Mouse (Mus musculus) embryonic facial prominence, embryonic 13.5 days (tissue): ENCODE results near the gene Mrpl39. TPM values are rescaled to one million over a fixed set of nuclear protein-coding genes. Genes with fewer than 3 reads are reported as not detected.

Experiments
- ATAC-seq: fragments of 200-750 bp; cut with Nextera tagmentation; 2 replicates; pipeline ENCODE4 v1.8.0; 2017; ENCODE audit warnings: low read depth; ENCODE audit not compliant: insufficient number of reproducible peaks, insufficient read depth, low FRiP score, low TSS enrichment
- H3K27ac ChIP-seq: fragments of 300-500 bp; sonication (generic); 2 replicates; pipeline ENCODE4 v1.5.1; 2015; ENCODE audit warnings: moderate library complexity, mild to moderate bottlenecking, inconsistent platforms
- H3K27me3 ChIP-seq: fragments of 300-500 bp; sonication (generic); 2 replicates; pipeline ENCODE4 v1.6.1; 2015; ENCODE audit warnings: mild to moderate bottlenecking, inconsistent platforms
- H3K36me3 ChIP-seq: fragments of 300-500 bp; sonication (generic); 2 replicates; pipeline ENCODE4 v1.6.1; 2015; ENCODE audit warnings: mild to moderate bottlenecking, inconsistent platforms
- H3K4me1 ChIP-seq: fragments of 300-500 bp; sonication (generic); 2 replicates; pipeline ENCODE4 v1.6.1; 2015; ENCODE audit warnings: inconsistent platforms
- H3K4me2 ChIP-seq: fragments of 300-500 bp; sonication (generic); 2 replicates; pipeline ENCODE4 v1.6.1; 2015; ENCODE audit warnings: moderate library complexity, mild to moderate bottlenecking, inconsistent platforms
- H3K4me3 ChIP-seq: fragments of 300-500 bp; sonication (generic); 2 replicates; pipeline ENCODE4 v1.5.1; 2015; ENCODE audit warnings: mild to moderate bottlenecking, inconsistent platforms
- H3K9ac ChIP-seq: fragments of 300-500 bp; sonication (generic); 2 replicates; pipeline ENCODE4 v1.6.1; 2015; ENCODE audit warnings: mild to moderate bottlenecking, inconsistent platforms
- H3K9me3 ChIP-seq: fragments of 300-500 bp; sonication (generic); 2 replicates; pipeline ENCODE4 v1.6.1; 2016; ENCODE audit warnings: inconsistent platforms
- WGBS: fragments of 180-500 bp; shearing (Covaris S2); methylation state at CpG from one replicate; pipeline ENCODE4 v1.1.7; 2015; ENCODE audit warnings: mixed read lengths; 5-methylcytosine and 5-hydroxymethylcytosine counted together
- polyA plus RNA-seq: library from polyadenylated mRNA; unstranded; fragments of >200 nt; fragmentation: Nextera tagmentation; extraction: Ambion mirVana; gene quantifications from 2 replicates; pipeline ENCODE4 v1.2.1, GENCODE M21; 2015

The Mrpl39 gene
- polyA plus RNA-seq: 46.0 and 46.7 TPM in 2 replicates

DNA sequence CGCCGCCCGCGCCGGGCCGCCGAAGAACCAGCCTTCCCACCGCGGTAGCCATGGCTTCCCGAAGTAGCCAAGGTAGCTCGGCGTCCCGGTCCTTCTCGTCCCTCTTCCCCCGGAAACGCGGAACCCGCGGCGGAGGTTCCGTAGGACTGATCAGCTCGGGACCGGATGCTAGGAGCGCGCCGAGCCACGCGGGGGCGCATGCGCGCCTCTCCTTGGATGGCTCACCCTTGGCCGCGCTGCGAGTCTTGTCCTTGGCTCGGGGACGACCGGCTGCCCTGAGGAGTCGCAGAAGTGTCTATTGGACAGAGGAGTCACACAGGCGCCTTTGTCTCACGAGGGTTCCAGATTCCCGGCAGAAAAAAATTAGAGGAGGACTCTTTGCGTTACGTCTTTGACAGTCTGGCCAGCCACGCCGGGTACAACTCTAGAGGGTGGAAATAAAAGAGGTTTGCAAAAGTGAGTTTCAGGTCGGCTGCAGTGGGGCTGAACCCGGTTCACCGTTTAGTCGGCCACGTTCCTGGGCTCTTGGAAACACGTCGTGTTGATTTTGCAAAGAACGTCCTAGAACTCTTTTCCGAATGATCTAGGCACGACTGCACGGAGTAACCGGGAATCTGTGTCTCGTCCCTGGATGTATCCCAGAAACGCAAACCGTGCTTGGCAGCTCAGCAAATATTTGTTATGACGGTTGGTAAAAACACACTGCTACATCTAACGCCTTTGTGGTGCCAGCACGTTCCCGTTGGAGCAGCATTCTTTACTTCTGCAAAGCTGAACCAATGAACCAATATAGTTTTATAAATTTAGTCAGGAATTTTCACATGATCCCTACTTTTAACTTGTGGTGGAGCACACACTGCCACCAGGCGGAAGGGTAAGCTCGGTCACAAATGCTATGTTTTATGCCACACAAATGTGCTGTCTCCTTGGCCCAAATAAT is at the start of gene Mrpl39:
TSS of gene Mrpl39 (minus strand) at position 577 of the 940 bp plus-strand sequence.
- Histone ChIP-seq H3K4me1 (peaks cover 5% of the 10 kb centered on the region), H3K27ac (peak within 1 kb of the TSS; percentile 69), H3K9me3 (no peaks in the 10 kb centered on the region), H3K36me3 (peaks cover 18% of the 10 kb centered on the region), H3K27me3 (no peaks in the 10 kb centered on the region), H3K4me2 (peak within 1 kb of the TSS; percentile 70), H3K9ac (peak within 1 kb of the TSS; percentile 87), H3K4me3 (peak within 1 kb of the TSS; percentile 77)
- WGBS: under 1% methylated on average over 66 of the region's 66 CpGs
- peak; percentile 98 for ATAC-seq

DNA sequence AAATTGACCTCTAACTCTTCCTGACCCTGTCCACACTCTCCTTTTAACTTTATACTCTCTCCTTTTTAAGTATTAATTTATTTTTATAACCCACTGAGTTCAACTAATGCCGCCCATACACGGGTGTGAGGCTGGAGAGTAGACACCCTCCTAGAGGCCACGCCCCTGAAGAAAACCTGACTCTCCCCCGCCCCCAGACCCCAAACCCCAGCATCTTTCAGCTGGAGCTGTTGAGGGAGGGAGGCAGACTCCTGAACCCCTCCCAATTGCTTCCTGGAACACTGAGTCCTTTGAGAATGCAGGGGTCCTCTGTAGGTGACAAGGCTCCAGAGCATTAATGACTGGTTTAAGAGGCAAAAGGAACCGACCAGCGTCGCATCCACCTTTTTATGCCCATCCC is 49.4 kb upstream of the Mrpl39 start:
- ATAC-seq: no peak
- Histone ChIP-seq H3K4me2 (no peak overlapping the region), H3K9me3 (no peaks in the 10 kb centered on the region), H3K27ac (no peak overlapping the region), H3K9ac (no peak overlapping the region), H3K36me3 (no peaks in the 10 kb centered on the region), H3K27me3 (no peaks in the 10 kb centered on the region), H3K4me3 (no peak overlapping the region), H3K4me1 (no peaks in the 10 kb centered on the region)
- 16% methylated on average over 7 of the region's 7 CpGs for WGBS

DNA sequence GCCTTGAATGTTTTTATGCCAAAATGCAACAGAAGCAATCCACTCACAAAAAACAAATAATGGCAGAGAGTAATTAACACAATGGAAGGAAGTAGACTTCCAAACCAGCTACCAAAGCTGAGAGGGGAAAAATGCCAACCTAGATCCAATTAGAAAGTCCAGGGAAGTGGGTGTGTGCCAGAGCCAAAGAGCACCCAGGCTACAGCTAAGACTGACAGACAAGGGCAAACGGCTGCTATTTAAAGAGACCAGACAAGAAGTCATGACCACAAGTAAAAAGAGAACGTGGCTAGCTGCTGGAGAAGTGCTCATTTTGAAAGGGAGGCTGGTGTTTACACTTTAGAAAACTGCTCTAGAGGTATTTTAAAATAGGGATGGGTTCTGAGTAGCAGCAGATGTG is 47.7 kb upstream of the Mrpl39 start:
- Histone ChIP-seq H3K27ac (no peak overlapping the region), H3K4me1 (no peaks in the 10 kb centered on the region), H3K36me3 (no peaks in the 10 kb centered on the region), H3K9ac (no peak overlapping the region), H3K4me3 (no peak overlapping the region), H3K27me3 (no peaks in the 10 kb centered on the region), H3K9me3 (0 out of 2 replicates have a peak, but pooled peaks cover 5% of the 10 kb centered on the region), H3K4me2 (no peak overlapping the region)
- 55% methylated on average over 2 of the region's 2 CpGs for WGBS
- no peak for ATAC-seq

DNA sequence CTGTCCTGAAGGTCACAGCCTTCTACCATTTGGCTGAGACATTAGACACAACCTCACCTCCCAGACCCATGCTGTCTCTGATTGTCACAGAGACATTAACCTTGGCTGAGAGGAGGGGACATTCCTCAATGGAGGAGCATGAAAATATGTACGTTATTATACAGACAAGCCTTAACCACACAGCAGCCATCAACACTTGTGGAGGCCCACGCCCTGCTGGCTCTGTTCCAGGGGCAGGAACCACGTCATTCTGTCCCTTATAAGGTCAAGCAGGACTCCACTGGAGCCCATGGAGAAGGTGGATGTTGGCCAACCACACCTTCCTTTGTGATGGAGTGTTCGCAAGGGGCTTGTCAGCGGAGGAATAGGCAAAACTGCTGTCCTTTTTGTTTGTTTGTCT is 44.2 kb upstream of the Mrpl39 start:
- Histone ChIP-seq H3K36me3 (no peaks in the 10 kb centered on the region), H3K4me1 (no peaks in the 10 kb centered on the region), H3K27me3 (peaks cover 17% of the 10 kb centered on the region), H3K27ac (no peak overlapping the region), H3K4me3 (no peak overlapping the region), H3K9me3 (0 out of 2 replicates have a peak, but pooled peaks cover 5% of the 10 kb centered on the region), H3K4me2 (no peak overlapping the region), H3K9ac (no peak overlapping the region)
- 77% methylated on average over 5 of the region's 5 CpGs for whole genome bisulfite sequencing
- no peak for ATAC-seq

DNA sequence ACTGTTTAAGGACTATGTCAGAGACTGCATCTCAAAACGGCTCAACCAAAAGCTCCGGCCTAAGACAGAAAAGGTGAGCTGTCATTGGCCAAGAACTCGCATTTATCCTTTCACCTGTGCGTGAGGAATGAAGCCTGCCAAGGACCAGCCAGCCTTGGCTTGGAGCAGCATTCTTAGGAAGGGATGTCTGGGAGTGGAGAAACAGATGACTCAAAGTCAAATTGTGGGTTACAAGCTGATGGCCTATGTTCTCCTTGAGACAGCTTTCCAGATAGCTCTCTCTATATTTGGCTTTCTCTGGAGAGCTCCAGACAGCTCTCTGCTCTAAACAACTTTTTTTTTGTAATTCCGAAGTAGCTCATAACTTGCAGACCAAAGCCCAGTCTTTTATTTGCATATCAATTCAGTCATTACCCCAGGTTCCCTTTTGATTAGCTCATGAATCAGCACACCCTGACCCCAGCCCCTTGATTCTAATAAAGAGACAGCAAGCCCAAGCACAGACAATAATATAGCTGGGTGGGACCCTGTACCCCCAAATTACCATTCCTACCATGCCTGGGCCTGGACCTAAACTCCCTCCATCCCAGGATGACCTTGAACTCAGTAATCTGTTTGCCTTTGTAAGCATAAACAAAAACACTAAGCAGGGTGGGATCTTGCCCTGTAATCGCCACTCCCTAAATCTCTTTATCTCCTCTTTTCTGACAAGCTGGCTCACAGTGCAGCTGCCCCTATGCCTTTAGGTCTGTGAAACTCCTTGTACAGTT is 43.5 kb upstream of the Mrpl39 start:
- Histone ChIP-seq H3K4me1 (peaks cover 2% of the 10 kb centered on the region; the same call in 1 of the 2 replicates), H3K9ac (no peak overlapping the region), H3K27ac (no peak overlapping the region), H3K27me3 (peaks cover 22% of the 10 kb centered on the region), H3K9me3 (0 out of 2 replicates have a peak, but pooled peaks cover 5% of the 10 kb centered on the region), H3K4me2 (no peak overlapping the region), H3K36me3 (no peaks in the 10 kb centered on the region), H3K4me3 (no peak overlapping the region)
- WGBS: 84% methylated on average over 6 of the region's 6 CpGs
- ATAC-seq: no peak

DNA sequence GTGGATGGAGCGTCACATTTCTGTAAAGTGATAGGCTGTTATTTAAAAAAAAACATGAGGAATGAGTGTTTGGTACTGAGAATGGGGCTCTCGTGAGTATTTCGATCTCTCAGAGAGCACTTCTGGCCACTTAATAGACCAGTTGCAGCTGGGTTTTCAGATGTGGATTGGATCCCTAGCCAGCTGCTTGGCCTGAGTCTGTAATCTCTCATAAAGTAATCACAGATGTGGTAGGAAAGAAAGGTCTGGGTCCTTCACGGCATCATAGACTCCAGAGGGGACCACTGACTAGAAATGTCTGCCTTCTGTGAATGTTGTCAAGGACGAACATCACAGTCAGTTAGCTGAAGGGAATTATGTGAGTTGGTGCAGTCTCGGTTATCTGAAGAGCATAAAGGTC is 42.9 kb upstream of the Mrpl39 start:
- 62% methylated on average over 6 of the region's 6 CpGs for WGBS
- Histone ChIP-seq H3K36me3 (no peaks in the 10 kb centered on the region), H3K27me3 (peaks cover 24% of the 10 kb centered on the region), H3K9ac (no peak overlapping the region), H3K27ac (no peak overlapping the region), H3K4me1 (peaks cover 5% of the 10 kb centered on the region; the same call in 1 of the 2 replicates), H3K4me2 (no peak overlapping the region), H3K4me3 (no peak overlapping the region), H3K9me3 (0 out of 2 replicates have a peak, but pooled peaks cover 5% of the 10 kb centered on the region)
- ATAC-seq: no peak

DNA sequence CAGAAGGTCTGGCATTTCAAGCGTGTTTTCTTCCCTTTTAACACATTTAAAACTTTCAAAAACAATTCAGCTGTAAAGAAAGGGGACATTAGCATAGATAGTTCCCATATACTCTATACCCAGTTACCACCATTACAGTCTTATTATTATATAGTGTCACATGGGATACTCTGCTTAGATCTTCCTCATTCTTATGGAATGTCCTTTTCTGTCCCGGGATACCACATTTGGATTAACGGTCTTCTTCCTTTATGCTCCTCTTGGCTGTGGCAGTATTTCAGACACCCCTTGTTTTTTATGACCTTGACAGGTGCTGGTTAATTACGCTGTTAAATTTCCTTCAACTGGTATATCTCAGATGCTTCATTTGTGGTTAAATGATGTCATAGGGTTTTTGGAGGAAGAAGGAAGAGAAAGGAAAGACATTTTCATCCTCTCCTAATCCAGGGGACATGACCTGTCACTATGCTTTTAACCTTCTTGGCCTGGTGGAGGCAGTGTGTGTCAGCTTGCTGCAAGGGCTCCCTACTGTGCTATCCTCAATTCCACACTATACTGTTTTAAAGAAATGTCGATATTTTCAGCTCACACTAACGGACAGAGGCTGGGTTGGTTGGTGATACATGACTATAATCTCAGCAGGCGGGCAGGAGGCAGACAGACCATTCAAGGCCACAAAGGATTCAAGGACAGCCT is 40.7 kb upstream of the Mrpl39 start:
- Histone ChIP-seq H3K9ac (no peak overlapping the region), H3K4me1 (peaks cover 8% of the 10 kb centered on the region; the same call in 1 of the 2 replicates), H3K9me3 (0 out of 2 replicates have a peak, but pooled peaks cover 5% of the 10 kb centered on the region), H3K36me3 (no peaks in the 10 kb centered on the region), H3K27ac (no peak overlapping the region), H3K27me3 (peaks cover 29% of the 10 kb centered on the region), H3K4me2 (no peak overlapping the region), H3K4me3 (no peak overlapping the region)
- WGBS: 61% methylated on average over 7 of the region's 7 CpGs
- no peak for ATAC-seq

DNA sequence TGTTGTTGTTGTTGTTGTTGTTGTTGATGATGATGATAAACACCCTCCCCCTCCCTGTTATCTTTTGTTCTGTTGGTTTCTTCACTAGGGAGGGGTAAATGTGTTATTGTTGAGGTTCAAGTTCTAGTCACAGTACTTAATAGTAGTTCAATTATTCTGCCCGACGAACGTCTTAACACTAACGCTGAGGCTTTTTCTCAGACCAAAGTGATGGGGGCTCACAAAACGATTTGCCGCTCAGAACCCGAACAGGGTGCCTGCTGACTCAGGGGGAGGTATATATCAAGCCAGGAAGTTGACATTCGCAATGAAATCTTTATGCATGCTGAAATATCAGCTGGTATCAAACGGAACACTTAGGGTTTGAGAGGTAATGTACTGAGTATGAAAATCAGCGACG is 39.8 kb upstream of the Mrpl39 start:
- Histone ChIP-seq H3K9ac (no peak overlapping the region), H3K36me3 (no peaks in the 10 kb centered on the region), H3K4me3 (peak overlapping the region; percentile 64), H3K4me1 (peaks cover 8% of the 10 kb centered on the region; the same call in 1 of the 2 replicates), H3K27ac (no peak overlapping the region), H3K9me3 (0 out of 2 replicates have a peak, but pooled peaks cover 5% of the 10 kb centered on the region), H3K4me2 (peak overlapping the region; percentile 96), H3K27me3 (peaks cover 29% of the 10 kb centered on the region)
- WGBS: 37% methylated on average over 11 of the region's 11 CpGs
- ATAC-seq: no peak

DNA sequence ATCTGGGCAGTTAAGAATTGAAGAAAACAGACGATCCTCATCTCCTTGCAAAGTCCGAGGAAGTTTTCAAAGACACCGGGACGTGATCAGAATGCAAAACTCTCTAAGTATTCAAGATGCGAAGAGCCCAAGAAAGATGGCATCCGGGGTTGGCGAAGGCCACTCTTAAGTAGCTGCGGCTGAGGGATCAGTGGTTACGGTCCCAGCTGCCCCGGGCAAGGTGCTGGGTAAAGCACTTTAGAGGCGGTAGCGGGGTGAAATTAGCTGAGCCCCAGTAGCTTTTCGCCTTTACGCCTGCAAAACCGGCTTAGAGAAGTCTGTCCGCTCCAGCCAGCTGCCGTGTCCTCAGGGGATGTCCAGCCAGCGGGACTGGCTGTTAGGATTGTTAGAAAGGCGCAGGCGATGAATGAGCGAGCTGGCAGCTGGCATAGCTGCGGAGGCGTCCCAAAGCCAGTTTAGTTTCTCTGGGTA is 39.3 kb upstream of the Mrpl39 start:
- peaks cover 29% of the 10 kb centered on the region for H3K27me3 ChIP-seq
- H3K9me3 ChIP-seq: 0 out of 2 replicates have a peak, but pooled peaks cover 5% of the 10 kb centered on the region
- peak overlapping the region; percentile 70 for H3K9ac ChIP-seq
- no peak overlapping the region for H3K27ac ChIP-seq
- H3K4me3 ChIP-seq: peak overlapping the region; percentile 64
- under 1% methylated on average over 23 of the region's 23 CpGs for WGBS
- no peaks in the 10 kb centered on the region for H3K36me3 ChIP-seq
- no peak for ATAC-seq
- H3K4me1 ChIP-seq: peaks cover 8% of the 10 kb centered on the region; the same call in 1 of the 2 replicates
- peak overlapping the region; percentile 96 for H3K4me2 ChIP-seq

DNA sequence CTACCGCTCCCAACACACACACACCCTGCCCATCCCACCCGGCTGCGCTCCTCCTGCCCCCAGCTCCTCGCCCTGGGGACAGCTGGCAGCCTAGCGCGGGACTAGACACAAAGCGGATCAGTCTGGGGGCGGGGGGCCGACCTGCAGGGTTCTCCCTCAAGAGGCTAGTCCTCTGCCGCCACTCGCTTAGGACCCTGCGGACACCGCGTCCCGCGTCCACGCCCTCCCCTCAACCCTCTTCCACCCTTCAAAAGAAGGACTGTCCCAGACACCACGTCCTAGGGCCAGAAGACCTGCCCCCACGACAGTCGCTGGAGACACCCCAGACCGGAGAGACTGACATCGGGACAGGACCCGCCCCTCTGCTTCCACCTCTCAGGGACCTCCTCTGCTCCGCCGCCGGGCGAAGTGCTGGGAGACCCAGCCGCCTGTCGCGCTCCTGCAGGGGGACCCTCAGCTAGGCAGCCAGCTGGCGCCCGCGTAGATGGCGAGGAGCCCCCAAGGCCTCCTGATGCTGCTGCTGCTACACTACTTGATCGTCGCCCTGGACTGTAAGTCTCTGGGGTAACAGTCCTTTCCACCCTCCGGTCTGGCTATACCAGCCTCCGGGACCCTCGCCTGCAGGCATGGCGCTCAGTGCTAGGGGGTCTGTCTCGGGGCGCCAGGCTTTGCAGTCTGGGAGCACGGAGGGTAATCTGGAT is 38.6 kb upstream of the Mrpl39 start, which contains the start of gene Jam2:
TSS of gene Jam2 (plus strand) at position 121 of the 701 bp plus-strand sequence.
- H3K4me1 ChIP-seq: peaks cover 8% of the 10 kb centered on the region; the same call in 1 of the 2 replicates

More for the DNA sequence above, 38.6 kb upstream of the Mrpl39 start, which contains the start of gene Jam2:
- H3K9ac ChIP-seq: peak within 1 kb of the TSS; percentile 70
- peak; percentile 77 for ATAC-seq
- no peaks in the 10 kb centered on the region for H3K9me3 ChIP-seq
- H3K27me3 ChIP-seq: peaks cover 29% of the 10 kb centered on the region
- H3K4me3 ChIP-seq: peak within 1 kb of the TSS; percentile 64
- H3K4me2 ChIP-seq: peak within 1 kb of the TSS; percentile 96
- WGBS: under 1% methylated on average over 43 of the region's 43 CpGs
- peak within 1 kb of the TSS; percentile 3; the same call in 1 of the 2 replicates for H3K27ac ChIP-seq
- no peaks in the 10 kb centered on the region for H3K36me3 ChIP-seq
